Mouse (Mus musculus) bone marrow macrophage, adult 2 months (primary cell): ENCODE results near the gene Maml2.

ENCODE experiments used
- CTCF ChIP-seq: IDR thresholded peaks from 2 replicates; pipeline ENCODE4 v1.5.1; 2012; ENCODE audit warnings: low read depth, mild to moderate bottlenecking, low read length, moderate library complexity
- POLR2A ChIP-seq: IDR thresholded peaks from 2 replicates; pipeline ENCODE4 v1.6.1; 2012; ENCODE audit warnings: mild to moderate bottlenecking, low read depth, low read length, borderline replicate concordance

DNA sequence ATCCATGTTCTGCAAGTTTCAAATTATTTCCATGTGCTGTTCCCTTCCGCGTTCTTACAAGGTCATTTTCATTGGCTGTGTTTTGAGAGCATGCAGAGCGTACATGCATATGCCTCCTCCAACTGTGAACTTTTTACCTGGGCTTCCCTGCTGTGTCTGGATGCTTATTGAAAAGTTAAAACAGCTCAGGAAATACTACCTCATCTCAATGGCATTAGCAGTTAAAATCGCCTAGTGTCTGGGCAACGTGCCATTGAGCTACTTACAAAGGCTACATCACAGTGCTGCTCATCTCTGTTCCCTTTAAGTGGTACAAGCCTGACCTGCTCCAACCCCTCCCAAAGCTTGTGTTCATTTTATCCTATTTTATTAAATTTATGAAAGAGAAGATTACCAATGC is 347.4 kb downstream of the Maml2 start:
- TF ChIP-seq CTCF (no peak), POLR2A (no peak)
